Mouse (Mus musculus) spleen, adult 2 months (tissue): ENCODE results near the gene Tnfaip8l2. TPM values are rescaled to one million over a fixed set of nuclear protein-coding genes. Genes with fewer than 3 reads are reported as not detected.
"Not testable (repeated sequence)": the region's sequence is repeated elsewhere in the genome, so short reads cannot be mapped to it uniquely, and the experiment has no call there.

Source experiments
- DNase-seq, 2 experiments: peaks; one replicate each; pipeline versions ENCODE4 v3.0.0 to v3.0.0-alpha.2; 2012 to 2021; ENCODE audit warnings: low spot score in 2 of 2, low read depth in 1 of 2
- H3K27ac ChIP-seq: fragments of 200-500 bp; 2 replicates; pipeline ENCODE4 v1.5.1; 2012; ENCODE audit warnings: low read length, inconsistent platforms; ENCODE audit not compliant: insufficient read depth
- H3K27me3 ChIP-seq: fragments of 200-500 bp; 2 replicates; pipeline ENCODE4 v1.6.1; 2012; ENCODE audit warnings: mild to moderate bottlenecking, moderate library complexity, low read length, inconsistent platforms; ENCODE audit not compliant: control insufficient read depth, insufficient read depth
- H3K36me3 ChIP-seq: fragments of 200-500 bp; 2 replicates; pipeline ENCODE4 v1.6.1; 2012; ENCODE audit warnings: mild to moderate bottlenecking, low read length, inconsistent platforms; ENCODE audit not compliant: control insufficient read depth, insufficient read depth
- H3K4me1 ChIP-seq: fragments of 200-500 bp; 2 replicates; pipeline ENCODE4 v1.6.1; 2011; ENCODE audit warnings: inconsistent platforms; ENCODE audit not compliant: control insufficient read depth, insufficient read depth, insufficient read length
- H3K4me3 ChIP-seq: fragments of 200-500 bp; 2 replicates; pipeline ENCODE4 v1.5.1; 2011; ENCODE audit warnings: mild to moderate bottlenecking, inconsistent platforms; ENCODE audit not compliant: insufficient read depth, insufficient read length; ENCODE audit errors: extremely low read depth
- CTCF ChIP-seq: fragments of 200-500 bp; IDR thresholded peaks from 2 replicates; pipeline ENCODE4 v1.5.1; 2011; ENCODE audit warnings: mild to moderate bottlenecking, inconsistent platforms; ENCODE audit not compliant: insufficient read depth, insufficient read length, insufficient replicate concordance; ENCODE audit errors: extremely low read depth
- POLR2A ChIP-seq: fragments of 200-500 bp; IDR thresholded peaks from 2 replicates; pipeline ENCODE4 v1.6.1; 2011; ENCODE audit warnings: low read depth, low read length, inconsistent platforms
- WGBS: fragments of 180-500 bp; shearing (Covaris S2); methylation state at CpG from one replicate; pipeline ENCODE4 v1.1.7; 2018; 5-methylcytosine and 5-hydroxymethylcytosine counted together
- polyA plus RNA-seq: library from polyadenylated mRNA; depleted of rRNA; stranded (reverse); fragments of >200 nt; gene quantifications from 2 replicates; pipeline ENCODE4 v1.2.3, GENCODE M21; 2012

The Tnfaip8l2 gene
- polyA plus RNA-seq, 1 experiment: 89.1 TPM

GRCm38 (mm10) chr3:95133680-95134101, 8.5 kb downstream of the Tnfaip8l2 start, which contains the start of the genes Scnm1 and Lysmd1:
Gene Scnm1, minus strand, starts transcription at chr3:95134011.
Gene Lysmd1, plus strand, starts transcription at chr3:95134088.
- Histone ChIP-seq H3K27me3 (no peaks in the 10 kb centered on the region), H3K36me3 (peaks cover 5% of the 10 kb centered on the region; the same call in 1 of the 2 replicates), H3K4me3 (peak within 1 kb of the TSS; percentile 89), H3K27ac (peak within 1 kb of the TSS; percentile 76), H3K4me1 (peaks cover 22% of the 10 kb centered on the region)
- peak; percentile 87 to 92 for DNase-seq
- TF ChIP-seq POLR2A (no peak), CTCF (no peak)
- WGBS: under 1% methylated on average over 20 of the region's 20 CpGs

DNA sequence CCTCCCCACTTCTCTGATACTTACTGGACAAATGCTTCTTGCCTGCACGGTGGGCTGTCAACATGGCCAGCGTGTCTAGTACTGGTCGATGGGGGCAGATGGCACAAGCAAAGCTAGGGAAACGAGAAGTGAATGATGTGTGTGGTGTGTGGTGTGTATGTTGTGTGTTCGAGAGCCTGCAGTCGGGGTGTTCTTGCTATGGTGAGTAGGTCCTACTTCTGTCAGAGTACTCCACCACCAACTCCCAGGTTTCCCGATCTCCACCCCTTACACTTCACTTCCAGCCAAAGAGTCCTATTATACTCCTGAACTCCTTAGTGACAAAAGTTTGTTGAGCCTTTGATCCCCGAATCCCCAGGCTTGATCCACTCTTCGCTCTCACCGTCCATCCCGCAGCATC, 9.0 kb downstream of the Tnfaip8l2 start:
- WGBS: 61% methylated on average over 11 of the region's 11 CpGs
- TF ChIP-seq CTCF (no peak), POLR2A (no peak)

GRCm38 (mm10) chr3:95132389-95132788, 9.8 kb downstream of the Tnfaip8l2 start:
- H3K27ac ChIP-seq, H3K27me3 ChIP-seq, H3K36me3 ChIP-seq, H3K4me3 ChIP-seq, DNase-seq: not testable (repeated sequence)
- peaks cover 19% of the 10 kb centered on the region for H3K4me1 ChIP-seq
- WGBS: 84% methylated on average over 2 of the region's 2 CpGs

More for the DNA sequence above, 9.0 kb downstream of the Tnfaip8l2 start:
- H3K4me3 ChIP-seq: peak overlapping the region; percentile 89
- no peak for DNase-seq
- no peak overlapping the region; the same call in 1 of the 2 replicates for H3K27ac ChIP-seq
- H3K4me1 ChIP-seq: peaks cover 22% of the 10 kb centered on the region
- H3K36me3 ChIP-seq: peaks cover 5% of the 10 kb centered on the region; the same call in 1 of the 2 replicates
- no peaks in the 10 kb centered on the region for H3K27me3 ChIP-seq

- Histone ChIP-seq H3K36me3 (peaks cover 3% of the 10 kb centered on the region; the same call in 1 of the 2 replicates), H3K4me1 (peaks cover 4% of the 10 kb centered on the region), H3K27me3 (no peaks in the 10 kb centered on the region), H3K27ac (no peak overlapping the region), H3K4me3 (no peak overlapping the region)
- no peak for TF ChIP-seq POLR2A
- no peak for TF ChIP-seq CTCF
- WGBS: 95% methylated on average over 5 of the region's 5 CpGs
- no peak for DNase-seq
Observed at GRCm38 (mm10) chr3:95130081-95130480, 12.1 kb downstream of the Tnfaip8l2 start.

- peaks cover 4% of the 10 kb centered on the region for H3K4me1 ChIP-seq
- 83% methylated on average over 6 of the region's 6 CpGs for WGBS
- H3K27me3 ChIP-seq: no peaks in the 10 kb centered on the region
- no peak for TF ChIP-seq CTCF
- no peak for TF ChIP-seq POLR2A
- no peak for DNase-seq
- H3K27ac ChIP-seq: no peak overlapping the region
- H3K36me3 ChIP-seq: peaks cover 3% of the 10 kb centered on the region; the same call in 1 of the 2 replicates
- H3K4me3 ChIP-seq: no peak overlapping the region
Observed at GRCm38 (mm10) chr3:95129226-95129651, 12.9 kb downstream of the Tnfaip8l2 start.

GRCm38 (mm10) chr3:95124972-95125371, 17.2 kb downstream of the Tnfaip8l2 start:
- H3K4me3 ChIP-seq: no peak overlapping the region
- peaks cover 21% of the 10 kb centered on the region for H3K36me3 ChIP-seq
- no peak for TF ChIP-seq CTCF
- TF ChIP-seq POLR2A: no peak
- no peak overlapping the region for H3K27ac ChIP-seq
- 50% methylated on average over 5 of the region's 5 CpGs for WGBS
- no peaks in the 10 kb centered on the region for H3K4me1 ChIP-seq
- no peaks in the 10 kb centered on the region for H3K27me3 ChIP-seq
- no peak for DNase-seq

DNA sequence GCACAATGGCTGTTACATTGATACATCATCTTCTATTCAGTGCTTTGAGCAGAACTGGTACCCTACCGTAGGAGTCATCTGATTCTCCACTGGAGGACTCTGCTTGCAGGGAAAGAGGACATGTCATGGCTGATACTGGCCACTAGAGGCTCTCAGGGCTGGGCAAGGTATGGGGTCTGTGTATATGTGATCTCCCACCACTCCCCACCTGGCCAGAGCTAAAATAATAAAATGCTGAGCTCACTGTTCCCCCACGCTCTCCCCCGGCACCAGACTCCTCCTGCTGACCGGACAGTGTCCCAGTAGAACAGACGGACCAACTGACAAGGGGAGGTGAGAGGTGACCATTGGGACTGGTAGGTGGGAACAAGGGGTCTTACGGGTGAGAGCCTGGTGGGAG, 17.9 kb downstream of the Tnfaip8l2 start, which contains the start of gene Tmod4:
Gene Tmod4 (plus strand): TSS at position 231 of the 400 bp plus-strand sequence.
- WGBS: 74% methylated on average over 6 of the region's 6 CpGs
- peaks cover 24% of the 10 kb centered on the region for H3K36me3 ChIP-seq
- TF ChIP-seq CTCF (peak; percentile 30; the same call in 1 of the 2 replicates), POLR2A (no peak)
- H3K27ac ChIP-seq: no peak within 1 kb of the TSS
- H3K4me1 ChIP-seq: no peaks in the 10 kb centered on the region
- no peak within 1 kb of the TSS for H3K4me3 ChIP-seq
- no peaks in the 10 kb centered on the region for H3K27me3 ChIP-seq
- DNase-seq: no peak
